Mouse (Mus musculus): ENCODE measurements around the gene Arrdc4. TPM values are rescaled to one million over a fixed set of nuclear protein-coding genes. Genes with fewer than 3 reads are reported as not detected.

Arrdc4 gene
- polyA plus RNA-seq (2016; fragmentation: Nextera tagmentation; extraction: Ambion mirVana) = 18.6 and 20.9 TPM in 2 replicates

DNA sequence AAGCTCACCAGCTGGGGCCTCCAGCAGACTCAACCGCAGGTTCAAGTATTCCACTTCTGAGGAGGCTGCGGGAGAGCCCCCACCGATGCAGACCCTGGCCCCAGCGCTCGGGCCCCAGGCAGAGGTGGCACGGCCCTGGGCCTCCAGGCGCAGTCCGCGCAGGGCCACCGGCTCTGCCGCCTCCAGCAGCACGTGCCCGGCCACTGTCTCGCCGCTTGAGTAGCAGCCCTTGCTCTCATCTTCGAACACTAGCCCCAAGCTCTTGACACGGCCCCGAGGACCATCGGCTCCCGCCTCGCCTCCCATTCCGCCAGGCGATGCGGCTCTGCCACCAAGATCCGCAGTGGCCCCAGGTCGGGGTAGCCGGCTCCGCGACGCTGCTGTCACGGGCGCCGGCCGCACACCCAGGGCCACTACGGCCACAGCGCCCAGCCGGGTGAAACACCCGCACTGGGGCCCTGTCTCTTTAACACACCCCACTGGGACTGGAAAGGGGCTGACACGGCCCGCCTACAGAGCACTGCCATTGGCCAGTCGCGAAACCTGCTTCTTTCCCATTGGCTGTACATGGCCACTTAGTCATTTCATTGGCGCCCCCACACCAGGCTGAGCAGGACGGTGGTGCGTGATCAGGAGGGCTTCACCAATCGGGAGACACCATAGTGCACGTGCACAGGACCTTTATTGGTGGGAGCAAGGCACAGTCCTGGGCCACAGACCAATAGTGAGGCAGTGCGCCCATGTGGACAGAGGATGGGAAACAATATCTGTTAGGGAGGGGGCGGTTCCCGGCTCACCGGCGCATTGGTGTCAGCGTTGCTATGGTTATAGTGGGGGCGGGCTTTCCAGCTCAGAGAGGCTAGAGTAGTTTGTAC lies at the start of gene Arrdc4:
TSS of gene Arrdc4 (minus strand) at position 481 of the 875 bp plus-strand sequence.
- H3K9me3 ChIP-seq (replicated peaks) = no peaks in the 10 kb centered on the region
- H3K27me3 ChIP-seq (replicated peaks) = no peaks in the 10 kb centered on the region
- under 1% methylated on average over 54 of the region's 54 CpGs for WGBS
- peak within 1 kb of the TSS; percentile 95 for H3K4me2 ChIP-seq
- peak; percentile 100 for ATAC-seq (ENCODE audit: insufficient number of reproducible peaks, low FRiP score)
- peak within 1 kb of the TSS; percentile 31; the same call in 1 of the 2 replicates for H3K27ac ChIP-seq (ENCODE audit: poor library complexity, severe bottlenecking)
- peak within 1 kb of the TSS; percentile 89 for H3K9ac ChIP-seq
- peaks cover 10% of the 10 kb centered on the region for H3K36me3 ChIP-seq
- peak within 1 kb of the TSS; percentile 85 for H3K4me3 ChIP-seq
- peaks cover 25% of the 10 kb centered on the region for H3K4me1 ChIP-seq (replicated peaks)

DNA sequence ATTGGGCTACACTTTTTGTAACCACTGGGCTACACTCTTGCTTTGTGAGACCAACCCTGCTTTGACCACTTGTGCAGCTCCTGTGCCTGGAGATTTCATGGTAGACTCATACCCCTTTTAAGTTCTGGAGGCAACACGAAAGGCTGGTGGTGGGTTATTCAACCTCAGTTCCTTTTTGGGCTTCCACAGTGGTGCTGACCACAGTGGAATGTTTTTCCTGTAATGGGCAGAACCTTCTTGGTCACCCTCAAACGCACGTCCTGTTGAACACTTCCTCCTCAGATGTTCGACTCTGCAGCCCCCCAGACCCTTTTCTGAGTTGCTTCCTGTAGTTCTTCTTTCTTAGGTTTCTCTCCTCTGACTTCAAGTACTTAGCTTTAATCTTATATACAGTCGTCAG lies 46.5 kb upstream of the Arrdc4 start:
- H3K27me3 ChIP-seq (replicated peaks) = no peaks in the 10 kb centered on the region
- H3K9ac ChIP-seq = no peak overlapping the region
- no peaks in the 10 kb centered on the region for H3K36me3 ChIP-seq
- ATAC-seq (ENCODE audit: insufficient number of reproducible peaks, low FRiP score) = no peak
- H3K4me3 ChIP-seq = no peak overlapping the region
- H3K27ac ChIP-seq (ENCODE audit: poor library complexity, severe bottlenecking) = no peak overlapping the region
- 61% methylated on average over 5 of the region's 5 CpGs for WGBS
- no peaks in the 10 kb centered on the region for H3K4me1 ChIP-seq (replicated peaks)
- no peak overlapping the region for H3K4me2 ChIP-seq
- H3K9me3 ChIP-seq (replicated peaks) = no peaks in the 10 kb centered on the region

DNA sequence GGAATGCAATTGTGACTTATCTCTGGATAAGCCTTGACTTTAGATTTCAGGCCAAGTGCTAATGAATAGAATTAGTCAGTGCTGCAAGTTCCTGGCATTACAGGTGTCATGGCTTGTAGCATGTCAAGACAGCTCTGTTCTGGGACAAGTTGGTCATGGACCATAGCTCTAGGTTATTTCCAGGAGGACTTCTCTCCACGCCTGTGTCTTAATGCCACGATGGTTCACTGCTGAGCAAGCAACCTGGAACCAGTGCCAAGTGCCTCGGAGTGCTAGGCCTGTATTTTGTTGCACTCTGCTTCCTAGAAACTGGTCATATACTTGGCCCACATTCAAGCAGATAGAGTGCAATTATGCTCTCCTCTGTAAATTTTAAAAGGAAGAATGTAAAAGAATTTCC lies 39.7 kb upstream of the Arrdc4 start:
- Histone ChIP-seq H3K36me3 (no peaks in the 10 kb centered on the region), H3K9me3 (replicated peaks) (no peaks in the 10 kb centered on the region), H3K27me3 (replicated peaks) (no peaks in the 10 kb centered on the region), H3K27ac (ENCODE audit: poor library complexity, severe bottlenecking) (no peak overlapping the region), H3K4me3 (no peak overlapping the region), H3K4me2 (no peak overlapping the region), H3K9ac (no peak overlapping the region), H3K4me1 (replicated peaks) (no peaks in the 10 kb centered on the region)
- WGBS = 75% methylated on average over 3 of the region's 3 CpGs
- ATAC-seq (ENCODE audit: insufficient number of reproducible peaks, low FRiP score) = no peak

DNA sequence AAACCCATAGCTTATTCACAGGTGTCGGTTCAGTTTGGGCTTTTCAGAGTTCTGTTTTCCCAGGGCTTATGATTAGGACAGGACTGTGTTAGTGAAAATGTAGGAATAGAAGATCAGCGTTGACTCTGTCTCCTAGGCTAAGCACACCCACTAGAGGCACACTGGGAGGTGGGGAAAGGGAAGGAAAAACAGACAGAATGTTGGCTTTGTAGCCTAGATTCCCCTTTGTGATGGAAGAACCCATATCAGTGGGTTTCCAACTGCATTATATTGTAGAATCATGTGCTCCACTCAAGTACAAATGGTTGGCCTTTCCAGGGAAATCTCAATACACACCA lies 22.7 kb upstream of the Arrdc4 start:
- 71% methylated on average over 2 of the region's 2 CpGs for WGBS
- no peaks in the 10 kb centered on the region for H3K4me1 ChIP-seq (replicated peaks)
- H3K27ac ChIP-seq (ENCODE audit: poor library complexity, severe bottlenecking) = no peak overlapping the region
- no peak overlapping the region for H3K9ac ChIP-seq
- ATAC-seq (ENCODE audit: insufficient number of reproducible peaks, low FRiP score) = no peak
- H3K27me3 ChIP-seq (replicated peaks) = no peaks in the 10 kb centered on the region
- no peaks in the 10 kb centered on the region for H3K36me3 ChIP-seq
- no peak overlapping the region for H3K4me3 ChIP-seq
- no peaks in the 10 kb centered on the region for H3K9me3 ChIP-seq (replicated peaks)
- no peak overlapping the region for H3K4me2 ChIP-seq

DNA sequence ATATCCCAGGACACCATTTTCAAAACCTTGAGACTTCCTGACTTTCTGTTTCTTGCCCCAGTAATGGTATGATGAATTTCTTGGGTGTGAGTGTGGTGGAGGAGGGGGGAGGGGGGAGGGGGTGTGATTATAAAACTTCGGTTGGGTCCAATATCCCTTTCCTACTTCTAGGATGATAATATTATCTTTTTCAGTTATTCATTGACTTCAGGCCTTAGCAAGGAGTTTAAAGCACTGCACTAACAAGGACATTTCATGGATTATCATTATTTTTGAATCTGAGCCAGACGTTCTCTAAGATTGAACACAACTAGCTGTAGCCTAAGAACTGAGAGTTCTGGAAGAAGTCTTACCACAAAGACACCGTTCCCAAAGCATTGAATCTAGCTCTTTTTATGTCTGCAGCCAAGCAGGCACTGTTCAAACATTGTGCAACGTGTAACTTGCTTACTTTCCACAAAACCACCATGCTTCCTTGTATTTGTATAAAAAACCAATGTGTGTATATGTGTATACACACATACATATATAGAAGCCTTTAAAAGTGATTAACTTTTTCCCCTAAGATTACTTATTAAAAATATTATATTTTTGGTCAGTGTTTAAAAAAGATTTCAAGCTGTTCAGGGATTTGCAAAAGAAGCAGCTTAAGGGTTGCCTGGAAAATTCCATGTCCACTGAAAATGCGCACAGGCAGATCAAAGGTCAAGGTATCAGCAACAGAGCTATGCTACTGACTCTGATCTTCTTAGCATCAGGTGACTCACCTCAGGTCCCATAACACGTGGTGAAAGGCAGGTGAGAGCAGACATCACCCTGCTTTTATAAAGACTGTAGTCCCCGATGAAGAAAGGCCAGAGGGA lies 22.1 kb upstream of the Arrdc4 start:
- Histone ChIP-seq H3K4me1 (replicated peaks) (no peaks in the 10 kb centered on the region), H3K27me3 (replicated peaks) (no peaks in the 10 kb centered on the region), H3K27ac (ENCODE audit: poor library complexity, severe bottlenecking) (no peak overlapping the region), H3K4me3 (no peak overlapping the region), H3K36me3 (no peaks in the 10 kb centered on the region), H3K9ac (no peak overlapping the region), H3K9me3 (replicated peaks) (no peaks in the 10 kb centered on the region), H3K4me2 (no peak overlapping the region)
- 69% methylated on average over 7 of the region's 7 CpGs for WGBS
- ATAC-seq (ENCODE audit: insufficient number of reproducible peaks, low FRiP score) = no peak

DNA sequence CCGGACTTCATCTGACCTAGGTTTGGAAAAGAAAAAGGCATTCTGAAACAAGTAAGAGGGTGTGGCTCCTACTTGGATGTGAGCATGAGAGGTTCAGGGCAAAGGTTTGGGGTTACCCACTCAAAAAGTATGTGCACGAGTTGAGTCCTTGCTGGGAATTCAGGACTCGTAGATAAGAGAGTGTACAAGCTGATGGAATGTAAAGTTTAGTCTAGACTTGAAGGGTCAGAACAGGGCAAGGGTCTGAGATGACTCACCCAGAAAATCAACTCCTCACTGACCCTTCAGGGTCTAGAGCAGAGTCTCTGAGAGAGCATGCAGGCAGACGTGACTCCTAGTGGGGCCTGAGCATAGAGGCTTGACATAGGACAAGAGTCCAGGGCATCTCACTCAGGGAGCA lies 16.9 kb upstream of the Arrdc4 start:
- no peak for ATAC-seq (ENCODE audit: insufficient number of reproducible peaks, low FRiP score)
- Histone ChIP-seq H3K27me3 (replicated peaks) (no peaks in the 10 kb centered on the region), H3K4me3 (no peak overlapping the region), H3K9ac (no peak overlapping the region), H3K4me1 (replicated peaks) (no peaks in the 10 kb centered on the region), H3K27ac (ENCODE audit: poor library complexity, severe bottlenecking) (no peak overlapping the region), H3K4me2 (no peak overlapping the region), H3K9me3 (replicated peaks) (no peaks in the 10 kb centered on the region), H3K36me3 (no peaks in the 10 kb centered on the region)
- 57% methylated on average over 4 of the region's 4 CpGs for WGBS

DNA sequence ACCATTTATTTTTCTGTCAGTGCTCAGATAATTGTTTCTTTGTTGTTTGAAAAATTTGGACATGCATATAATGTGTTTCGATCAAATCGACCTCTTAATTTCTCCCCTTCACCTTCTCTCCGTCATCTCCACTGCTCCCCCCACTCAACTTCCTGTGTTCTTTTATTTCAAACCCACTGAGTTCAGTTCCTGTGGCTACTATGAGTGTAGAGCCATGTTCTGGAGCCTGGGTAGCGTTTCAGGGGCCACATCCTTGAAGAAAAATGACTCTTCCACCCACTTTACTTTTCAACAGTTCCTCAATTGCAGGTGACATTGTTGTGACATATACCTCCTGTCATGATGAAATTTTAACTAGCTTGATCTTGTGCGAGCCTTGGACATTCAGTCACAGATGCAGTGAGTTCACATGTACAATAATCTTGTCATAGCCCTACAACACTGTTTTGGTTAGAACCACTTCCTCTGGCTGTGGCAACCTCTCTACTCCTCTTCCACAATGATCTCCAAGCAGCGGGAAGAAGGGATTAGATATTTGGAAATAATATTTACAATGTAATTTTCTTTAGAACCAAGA lies 10.2 kb upstream of the Arrdc4 start:
- H3K36me3 ChIP-seq = no peaks in the 10 kb centered on the region
- no peak overlapping the region for H3K9ac ChIP-seq
- no peaks in the 10 kb centered on the region for H3K27me3 ChIP-seq (replicated peaks)
- H3K4me2 ChIP-seq = no peak overlapping the region
- ATAC-seq (ENCODE audit: insufficient number of reproducible peaks, low FRiP score) = no peak
- H3K27ac ChIP-seq (ENCODE audit: poor library complexity, severe bottlenecking) = no peak overlapping the region
- H3K4me3 ChIP-seq = no peak overlapping the region
- H3K4me1 ChIP-seq (replicated peaks) = no peaks in the 10 kb centered on the region
- WGBS = 74% methylated on average over 6 of the region's 6 CpGs
- H3K9me3 ChIP-seq (replicated peaks) = no peaks in the 10 kb centered on the region

DNA sequence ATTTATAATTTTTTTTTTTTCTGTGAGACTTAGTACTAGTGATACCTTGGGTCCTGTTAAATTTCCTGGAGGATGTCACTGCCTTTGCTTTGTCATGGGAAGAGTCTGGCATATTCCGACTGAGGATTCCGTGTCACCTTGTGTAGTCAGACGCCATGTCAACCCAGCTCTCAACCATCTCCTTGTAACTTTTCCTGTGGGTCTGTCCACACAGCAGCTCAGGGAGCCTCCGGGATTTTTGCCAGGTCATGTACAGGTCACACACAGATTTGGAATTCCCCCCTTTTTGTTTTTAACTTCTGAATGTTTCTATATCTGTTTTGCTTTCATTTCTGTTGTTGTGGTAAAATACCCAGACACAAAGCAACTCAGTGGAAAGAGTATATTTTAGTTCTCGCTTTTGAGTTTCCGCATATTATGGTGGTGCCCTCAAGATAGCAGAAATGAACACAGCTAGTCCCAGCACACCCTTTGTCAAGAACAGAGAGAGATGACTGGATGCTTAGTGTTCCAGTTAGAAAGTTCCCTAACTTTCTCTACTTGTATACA lies 7.7 kb upstream of the Arrdc4 start:
- no peaks in the 10 kb centered on the region for H3K27me3 ChIP-seq (replicated peaks)
- no peak overlapping the region for H3K27ac ChIP-seq (ENCODE audit: poor library complexity, severe bottlenecking)
- H3K4me1 ChIP-seq (replicated peaks) = no peaks in the 10 kb centered on the region
- ATAC-seq (ENCODE audit: insufficient number of reproducible peaks, low FRiP score) = no peak
- H3K36me3 ChIP-seq = no peaks in the 10 kb centered on the region
- H3K4me3 ChIP-seq = no peak overlapping the region
- WGBS = 81% methylated on average over 6 of the region's 6 CpGs
- H3K9ac ChIP-seq = no peak overlapping the region
- no peak overlapping the region for H3K4me2 ChIP-seq
- no peaks in the 10 kb centered on the region for H3K9me3 ChIP-seq (replicated peaks)

DNA sequence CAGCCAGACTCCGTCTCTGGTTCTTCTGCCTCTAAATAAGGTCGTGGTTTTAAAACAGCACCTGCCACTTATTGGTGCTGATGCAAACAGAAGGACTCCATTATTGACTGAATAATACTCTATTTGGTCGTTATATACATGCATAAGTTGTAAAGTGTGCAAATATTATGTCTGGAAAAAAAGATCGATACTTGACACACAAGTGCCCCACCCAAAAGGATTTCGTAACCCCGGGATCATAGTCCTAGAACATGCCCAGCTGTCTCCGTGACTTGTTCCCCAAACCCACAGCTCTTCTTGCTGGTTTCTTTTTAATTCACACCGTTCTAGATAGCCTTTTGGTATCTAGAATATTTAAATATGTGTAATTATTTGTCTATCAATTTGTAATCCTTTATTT lies 878 bp upstream of the Arrdc4 start:
- H3K4me2 ChIP-seq = peak overlapping the region; percentile 95
- H3K9ac ChIP-seq = no peak overlapping the region
- peaks cover 25% of the 10 kb centered on the region for H3K4me1 ChIP-seq (replicated peaks)
- no peak overlapping the region for H3K27ac ChIP-seq (ENCODE audit: poor library complexity, severe bottlenecking)
- H3K9me3 ChIP-seq (replicated peaks) = no peaks in the 10 kb centered on the region
- ATAC-seq (ENCODE audit: insufficient number of reproducible peaks, low FRiP score) = no peak
- H3K27me3 ChIP-seq (replicated peaks) = no peaks in the 10 kb centered on the region
- peak overlapping the region; percentile 85; the same call in 1 of the 2 replicates for H3K4me3 ChIP-seq
- H3K36me3 ChIP-seq = peaks cover under 1% of the 10 kb centered on the region; the same call in 1 of the 2 replicates
- WGBS = 71% methylated on average over 8 of the region's 8 CpGs

DNA sequence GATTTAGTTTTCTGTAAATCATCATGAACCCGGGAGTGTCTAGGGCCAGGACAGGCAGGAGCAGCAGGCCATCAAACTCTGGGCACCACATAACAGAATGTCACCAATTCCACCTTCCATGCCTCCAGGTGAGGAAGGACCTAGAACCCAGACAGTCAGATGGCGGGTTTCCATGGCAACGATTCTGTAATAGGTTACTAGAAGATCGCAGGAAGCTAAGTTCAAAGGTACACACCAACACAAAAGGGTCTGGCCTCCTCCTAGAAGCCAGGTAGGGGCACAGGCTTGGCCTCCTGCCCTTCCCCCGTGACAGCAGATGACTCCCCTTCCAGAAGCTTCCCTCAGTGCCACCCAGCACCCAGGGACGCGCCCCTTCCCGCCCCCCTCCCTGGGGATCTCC lies 680 bp downstream of the Arrdc4 start:
- no peak for ATAC-seq (ENCODE audit: insufficient number of reproducible peaks, low FRiP score)
- Histone ChIP-seq H3K36me3 (peaks cover 13% of the 10 kb centered on the region), H3K9me3 (replicated peaks) (no peaks in the 10 kb centered on the region), H3K4me1 (replicated peaks) (peaks cover 25% of the 10 kb centered on the region), H3K27me3 (replicated peaks) (no peaks in the 10 kb centered on the region), H3K9ac (peak overlapping the region; percentile 89), H3K4me2 (peak overlapping the region; percentile 95), H3K4me3 (peak overlapping the region; percentile 85), H3K27ac (ENCODE audit: poor library complexity, severe bottlenecking) (peak overlapping the region; percentile 31; the same call in 1 of the 2 replicates)
- WGBS = 18% methylated on average over 8 of the region's 8 CpGs

DNA sequence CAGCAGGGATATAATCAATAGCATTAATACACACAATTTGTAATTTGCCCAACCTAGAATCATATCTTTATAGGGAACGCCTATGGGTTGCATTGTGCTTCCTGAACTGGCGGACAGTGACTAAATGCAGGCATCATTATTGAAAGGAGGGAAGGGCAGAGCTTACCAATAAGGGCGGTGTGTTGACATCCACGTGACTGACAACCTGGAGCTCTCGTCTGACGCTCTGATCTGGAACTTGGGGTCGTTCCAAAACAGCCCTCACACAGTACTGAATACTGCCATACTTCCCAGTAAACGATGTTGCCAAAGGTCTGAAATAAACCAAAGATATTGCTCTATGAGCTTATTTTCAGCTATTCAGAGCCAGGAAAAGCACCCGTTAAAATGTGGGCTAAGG lies 4.4 kb downstream of the Arrdc4 start:
- Histone ChIP-seq H3K9ac (no peak overlapping the region), H3K36me3 (peaks cover 47% of the 10 kb centered on the region), H3K4me3 (no peak overlapping the region), H3K27ac (ENCODE audit: poor library complexity, severe bottlenecking) (no peak overlapping the region), H3K27me3 (replicated peaks) (no peaks in the 10 kb centered on the region), H3K9me3 (replicated peaks) (no peaks in the 10 kb centered on the region), H3K4me2 (no peak overlapping the region), H3K4me1 (replicated peaks) (peaks cover 21% of the 10 kb centered on the region)
- 83% methylated on average over 9 of the region's 9 CpGs for WGBS
- no peak for ATAC-seq (ENCODE audit: insufficient number of reproducible peaks, low FRiP score)

Data from heart, embryonic 12.5 days (tissue).